Mouse (Mus musculus) forebrain, postnatal 0 days (tissue): Measurements from ENCODE around the gene AF067061. TPM values are rescaled to one million over a fixed set of nuclear protein-coding genes. Genes with fewer than 3 reads are reported as not detected.
"Not testable (repeated sequence)": the region's sequence is repeated elsewhere in the genome, so short reads cannot be mapped to it uniquely, and the experiment has no call there.

Experiments used
- ATAC-seq: fragments of 200-750 bp; cut with Nextera tagmentation; 2 replicates; pipeline ENCODE4 v1.8.0; 2017; ENCODE audit warnings: mild to moderate bottlenecking, moderate library complexity
- DNase-seq: peaks from one replicate; pipeline ENCODE4 v3.0.0-alpha.2; 2015
- H3K27ac ChIP-seq: fragments of 300-500 bp; sonication (generic); 2 replicates; pipeline ENCODE4 v1.5.1; 2014; ENCODE audit warnings: low read depth, mild to moderate bottlenecking, antibody characterized with exemption, low read length, moderate library complexity, mixed read lengths
- H3K27me3 ChIP-seq: fragments of 300-500 bp; sonication (generic); 2 replicates; pipeline ENCODE4 v1.6.1; 2014; ENCODE audit warnings: mild to moderate bottlenecking, low read length, mixed read lengths; ENCODE audit not compliant: insufficient read depth
- H3K36me3 ChIP-seq: fragments of 300-500 bp; sonication (generic); 2 replicates; pipeline ENCODE4 v1.6.1; 2014; ENCODE audit warnings: mild to moderate bottlenecking, moderate library complexity; ENCODE audit not compliant: insufficient read depth
- H3K4me1 ChIP-seq: fragments of 300-500 bp; sonication (generic); 2 replicates; pipeline ENCODE4 v1.6.1; 2014; ENCODE audit warnings: antibody characterized with exemption; ENCODE audit not compliant: insufficient read depth
- H3K4me2 ChIP-seq: fragments of 300-500 bp; sonication (generic); 2 replicates; pipeline ENCODE4 v1.6.1; 2014; ENCODE audit warnings: low read depth, mild to moderate bottlenecking, moderate library complexity
- H3K4me3 ChIP-seq: fragments of 300-500 bp; sonication (generic); 2 replicates; pipeline ENCODE4 v1.5.1; 2014; ENCODE audit warnings: low read depth, low read length, mixed read lengths
- H3K9ac ChIP-seq: fragments of 300-500 bp; sonication (generic); 2 replicates; pipeline ENCODE4 v1.6.1; 2014; ENCODE audit warnings: mild to moderate bottlenecking
- H3K9me3 ChIP-seq: fragments of 300-500 bp; sonication (generic); 2 replicates; pipeline ENCODE4 v1.6.1; 2016; ENCODE audit warnings: low read length
- WGBS: fragments of 180-500 bp; shearing (Covaris S2); extraction: QIAGEN DNeasy Blood & Tissue Kit; methylation state at CpG from one replicate; pipeline ENCODE4 v1.1.7; 2014; 5-methylcytosine and 5-hydroxymethylcytosine counted together
- polyA plus RNA-seq: library from polyadenylated mRNA; unstranded; fragments of >200 nt; fragmentation: Nextera tagmentation; extraction: Ambion mirVana; gene quantifications from 2 replicates; pipeline ENCODE4 v1.2.1, GENCODE M21; 2015
- total RNA-seq: library from RNA; depleted of rRNA; stranded (reverse); fragments of >200 nt; gene quantifications from 2 replicates; pipeline ENCODE4 v1.2.3, GENCODE M21; 2014; rRNA removed

Gene AF067061
- total RNA-seq (not detected in 2 replicates), polyA plus RNA-seq (not detected in 2 replicates)

- H3K4me1 ChIP-seq, ATAC-seq, H3K4me2 ChIP-seq, H3K36me3 ChIP-seq, H3K27ac ChIP-seq, DNase-seq, H3K9ac ChIP-seq, H3K4me3 ChIP-seq, H3K27me3 ChIP-seq, H3K9me3 ChIP-seq: not testable (repeated sequence)
- WGBS: 88% methylated on average over 2 of the region's 2 CpGs
Observed at GRCm38 (mm10) chr13:120262870-120263269, at the start of gene AF067061. AF067061 (plus strand) TSS chr13:120263114.

- DNase-seq, H3K27ac ChIP-seq, ATAC-seq, H3K9me3 ChIP-seq, H3K27me3 ChIP-seq, H3K9ac ChIP-seq, H3K36me3 ChIP-seq, H3K4me1 ChIP-seq, H3K4me3 ChIP-seq, H3K4me2 ChIP-seq: not testable (repeated sequence)
- no CpG with 5 or more reads among the region's 2 CpGs for WGBS
Observed at GRCm38 (mm10) chr13:120215847-120216246, 47.1 kb upstream of the AF067061 start, which contains the start of gene Gm21762. Gm21762 (minus strand) TSS chr13:120215947.

GRCm38 (mm10) chr13:120220922-120221321 lies 42.0 kb upstream of the AF067061 start:
- 79% methylated on average over 5 of the region's 5 CpGs for WGBS
- H3K4me1 ChIP-seq, DNase-seq, H3K27me3 ChIP-seq, H3K4me2 ChIP-seq, H3K4me3 ChIP-seq, H3K9ac ChIP-seq, H3K27ac ChIP-seq, H3K9me3 ChIP-seq, H3K36me3 ChIP-seq: not testable (repeated sequence)
- 0 out of 2 replicates have a peak, but pooled peaks have one; percentile 32 for ATAC-seq

- ATAC-seq, H3K27ac ChIP-seq: not testable (repeated sequence)
- WGBS: 94% methylated on average over 16 of the region's 25 CpGs
Observed at GRCm38 (mm10) chr13:120223012-120223659, 39.8 kb upstream of the AF067061 start.

GRCm38 (mm10) chr13:120231798-120232197 lies 31.1 kb upstream of the AF067061 start:
- WGBS: 96% methylated on average over 16 of the region's 17 CpGs
- H3K4me1 ChIP-seq, H3K36me3 ChIP-seq, H3K4me3 ChIP-seq, H3K27me3 ChIP-seq, DNase-seq, H3K9ac ChIP-seq, H3K27ac ChIP-seq, H3K9me3 ChIP-seq, H3K4me2 ChIP-seq: not testable (repeated sequence)
- peak; percentile 32; the same call in 1 of the 2 replicates for ATAC-seq

More at GRCm38 (mm10) chr13:120223012-120223659, 39.8 kb upstream of the AF067061 start:
- H3K9me3 ChIP-seq, H3K4me3 ChIP-seq, H3K9ac ChIP-seq, DNase-seq, H3K27me3 ChIP-seq, H3K36me3 ChIP-seq, H3K4me1 ChIP-seq, H3K4me2 ChIP-seq: not testable (repeated sequence)

- WGBS: 73% methylated on average over 13 of the region's 25 CpGs
- not testable (repeated sequence) for H3K4me1 ChIP-seq, ATAC-seq, DNase-seq, H3K9me3 ChIP-seq, H3K4me3 ChIP-seq, H3K36me3 ChIP-seq, H3K27me3 ChIP-seq, H3K4me2 ChIP-seq, H3K9ac ChIP-seq, H3K27ac ChIP-seq
Observed at GRCm38 (mm10) chr13:120232447-120233049, 30.4 kb upstream of the AF067061 start.

GRCm38 (mm10) chr13:120238811-120239210 lies 24.1 kb upstream of the AF067061 start, which contains the start of gene Gm21731:
Gm21731 (plus strand) TSS chr13:120239111.
- not testable (repeated sequence) for H3K4me3 ChIP-seq, H3K9me3 ChIP-seq, H3K27ac ChIP-seq

GRCm38 (mm10) chr13:120251208-120251924 lies 11.5 kb upstream of the AF067061 start:
- not testable (repeated sequence) for H3K4me1 ChIP-seq, H3K36me3 ChIP-seq, DNase-seq, ATAC-seq, H3K4me3 ChIP-seq, H3K27me3 ChIP-seq, H3K4me2 ChIP-seq, H3K9ac ChIP-seq, H3K27ac ChIP-seq, H3K9me3 ChIP-seq
- 88% methylated on average over 2 of the region's 3 CpGs for WGBS

More at GRCm38 (mm10) chr13:120238811-120239210, 24.1 kb upstream of the AF067061 start, which contains the start of gene Gm21731:
- H3K27me3 ChIP-seq, H3K9ac ChIP-seq, H3K36me3 ChIP-seq, ATAC-seq, H3K4me2 ChIP-seq, DNase-seq, H3K4me1 ChIP-seq: not testable (repeated sequence)

GRCm38 (mm10) chr13:120258817-120259658 lies 3.9 kb upstream of the AF067061 start:
- H3K4me1 ChIP-seq, H3K4me3 ChIP-seq, H3K9ac ChIP-seq, H3K27ac ChIP-seq, ATAC-seq, H3K27me3 ChIP-seq, DNase-seq, H3K4me2 ChIP-seq, H3K9me3 ChIP-seq, H3K36me3 ChIP-seq: not testable (repeated sequence)
- WGBS: 90% methylated on average over 3 of the region's 3 CpGs
